Mouse (Mus musculus) cortical plate, adult 2 months (tissue): ENCODE results near the gene Mex3d.

Source experiments
- CTCF ChIP-seq: fragments of 200-500 bp; IDR thresholded peaks from 2 replicates; pipeline ENCODE4 v1.5.1; 2011; ENCODE audit warnings: mild to moderate bottlenecking, control low read depth, low read length; ENCODE audit not compliant: insufficient read depth; ENCODE audit errors: extremely low read depth
- POLR2A ChIP-seq: fragments of 200-500 bp; IDR thresholded peaks from 2 replicates; pipeline ENCODE4 v1.6.1; 2011; ENCODE audit warnings: mild to moderate bottlenecking, low read length, control low read depth; ENCODE audit not compliant: insufficient read depth; ENCODE audit errors: extremely low read depth

- TF ChIP-seq POLR2A: no peak
- no peak for TF ChIP-seq CTCF
Measured at GRCm38 (mm10) chr10:80330888-80331287, 56.6 kb downstream of the Mex3d start.
